Mouse (Mus musculus) MEL (cell line): Measurements from ENCODE around the gene Hoxa11. TPM values are rescaled to one million over a fixed set of nuclear protein-coding genes. Genes with fewer than 3 reads are reported as not detected.

Source experiments
- DNase-seq: peaks from one replicate; pipeline ENCODE4 v3.0.0; 2011; ENCODE audit warnings: low read depth, low spot score
- H3K27ac ChIP-seq: 2 replicates; pipeline ENCODE4 v1.5.1; 2012; ENCODE audit warnings: low read depth, mild to moderate bottlenecking, control low read depth, low read length, moderate library complexity; ENCODE audit not compliant: control insufficient read depth
- H3K27me3 ChIP-seq, 2 experiments: fragments of 150-350 bp in 1 of 2; sonication (generic) in 1 of 2; 2 replicates each; pipeline ENCODE4 v1.6.1; 2012; ENCODE audit warnings: low read length in 2 of 2, mild to moderate bottlenecking in 2 of 2, improper control_type of control experiment in 1 of 2, moderate library complexity in 1 of 2; ENCODE audit not compliant: insufficient read depth in 2 of 2, control insufficient read depth in 1 of 2
- H3K36me3 ChIP-seq, 2 experiments: 2 replicates each; pipeline ENCODE4 v1.6.1; 2012 to 2014; ENCODE audit warnings: low read length in 2 of 2, improper control_type of control experiment in 1 of 2, inconsistent platforms in 1 of 2, mild to moderate bottlenecking in 1 of 2; ENCODE audit not compliant: insufficient read depth in 2 of 2, control insufficient read depth in 1 of 2
- H3K4me1 ChIP-seq, 2 experiments: fragments of 150-350 bp in 1 of 2; sonication (generic) in 1 of 2; 2 replicates each; pipeline ENCODE4 v1.6.1; 2012; ENCODE audit warnings: low read length in 2 of 2, improper control_type of control experiment in 1 of 2, mild to moderate bottlenecking in 1 of 2; ENCODE audit not compliant: insufficient read depth in 2 of 2, control insufficient read depth in 1 of 2
- H3K4me3 ChIP-seq, 2 experiments: fragments of 150-350 bp in 1 of 2; sonication (generic) in 1 of 2; 2 replicates each; pipeline ENCODE4 v1.5.1; 2012; ENCODE audit warnings: low read depth in 2 of 2, low read length in 2 of 2, mild to moderate bottlenecking in 2 of 2, moderate library complexity in 2 of 2, control low read depth in 1 of 2, improper control_type of control experiment in 1 of 2; ENCODE audit not compliant: control insufficient read depth in 1 of 2, insufficient read depth in 1 of 2
- H3K79me2 ChIP-seq: 2 replicates; pipeline ENCODE4 v1.6.1; 2012; ENCODE audit warnings: mild to moderate bottlenecking, low read length, moderate library complexity; ENCODE audit not compliant: control insufficient read depth, poor library complexity, insufficient read depth
- H3K9ac ChIP-seq: 2 replicates; pipeline ENCODE4 v1.6.1; 2012; ENCODE audit warnings: low read depth, mild to moderate bottlenecking, control low read depth, low read length, moderate library complexity; ENCODE audit not compliant: control insufficient read depth, poor library complexity, severe bottlenecking
- H3K9me3 ChIP-seq: fragments of 150-350 bp; sonication (generic); replicated peaks from 2 replicates; pipeline ENCODE4 v1.6.1; 2012; ENCODE audit warnings: mild to moderate bottlenecking, low read length, improper control_type of control experiment, moderate library complexity; ENCODE audit not compliant: insufficient read depth
- CHD1 ChIP-seq: IDR thresholded peaks from 2 replicates; pipeline ENCODE4 v1.6.1; 2012; ENCODE audit warnings: low read depth, mild to moderate bottlenecking, inconsistent platforms, low read length, improper control_type of control experiment
- CHD2 ChIP-seq: IDR thresholded peaks from 2 replicates; pipeline ENCODE4 v1.6.1; 2011; ENCODE audit warnings: low read length, improper control_type of control experiment
- ETS1 ChIP-seq: IDR thresholded peaks from 2 replicates; pipeline ENCODE4 v1.6.1; 2012; ENCODE audit warnings: low read depth, mild to moderate bottlenecking, inconsistent platforms, low read length, improper control_type of control experiment, moderate library complexity
- MYB ChIP-seq: IDR thresholded peaks from 2 replicates; pipeline ENCODE4 v1.6.1; 2011; ENCODE audit warnings: mild to moderate bottlenecking, low read depth, low read length, improper control_type of control experiment
- NELFE ChIP-seq: IDR thresholded peaks from 2 replicates; pipeline ENCODE4 v1.6.1; 2011; ENCODE audit warnings: low read depth, low read length, improper control_type of control experiment
- POLR2A ChIP-seq, 2 experiments: IDR thresholded peaks; 2 replicates each; pipeline ENCODE4 v1.6.1; 2011 to 2012; ENCODE audit warnings: low read length in 2 of 2, mild to moderate bottlenecking in 2 of 2, control low read depth in 1 of 2, improper control_type of control experiment in 1 of 2, low read depth in 1 of 2, moderate library complexity in 1 of 2; ENCODE audit not compliant: control insufficient read depth in 1 of 2, insufficient read depth in 1 of 2, poor library complexity in 1 of 2
- POLR2AphosphoS2 ChIP-seq: IDR thresholded peaks from 2 replicates; pipeline ENCODE4 v1.6.1; 2011; ENCODE audit warnings: low read length, improper control_type of control experiment
- POLR2AphosphoS5 ChIP-seq: IDR thresholded peaks from 2 replicates; pipeline ENCODE4 v1.6.1; 2012; ENCODE audit warnings: low read depth, borderline replicate concordance, mild to moderate bottlenecking, inconsistent platforms, low read length, moderate library complexity, mixed read lengths
- RAD21 ChIP-seq: IDR thresholded peaks from 2 replicates; pipeline ENCODE4 v1.6.1; 2011; ENCODE audit warnings: mild to moderate bottlenecking, low read depth, low read length, improper control_type of control experiment
- RCOR1 ChIP-seq: IDR thresholded peaks from 2 replicates; pipeline ENCODE4 v1.6.1; 2012; ENCODE audit warnings: low read depth, mild to moderate bottlenecking, inconsistent platforms, low read length, improper control_type of control experiment
- SIN3A ChIP-seq: IDR thresholded peaks from 2 replicates; pipeline ENCODE4 v1.6.1; 2012; ENCODE audit warnings: low read length, improper control_type of control experiment, inconsistent platforms
- SMC3 ChIP-seq: IDR thresholded peaks from 2 replicates; pipeline ENCODE4 v1.6.1; 2011; ENCODE audit warnings: low read depth, low read length, improper control_type of control experiment
- TBP ChIP-seq: IDR thresholded peaks from 2 replicates; pipeline ENCODE4 v1.8.0; 2011; ENCODE audit warnings: low read depth, low read length, improper control_type of control experiment
- TCF12 ChIP-seq: IDR thresholded peaks from 2 replicates; pipeline ENCODE4 v1.6.1; 2014; ENCODE audit warnings: low read depth, mild to moderate bottlenecking, inconsistent platforms, low read length, improper control_type of control experiment, moderate library complexity
- USF2 ChIP-seq, 2 experiments: IDR thresholded peaks; 2 replicates each; pipeline ENCODE4 v1.6.1; 2011 to 2012; ENCODE audit warnings: improper control_type of control experiment in 2 of 2, low read length in 2 of 2, borderline replicate concordance in 1 of 2, inconsistent platforms in 1 of 2, low read depth in 1 of 2, mild to moderate bottlenecking in 1 of 2; ENCODE audit not compliant: insufficient read depth in 1 of 2
- ZC3H11A ChIP-seq: IDR thresholded peaks from 2 replicates; pipeline ENCODE4 v1.6.1; 2012; ENCODE audit warnings: low read depth, mild to moderate bottlenecking, inconsistent platforms, low read length, improper control_type of control experiment
- ZMIZ1 ChIP-seq: IDR thresholded peaks from 2 replicates; pipeline ENCODE4 v1.6.1; 2012; ENCODE audit warnings: low read depth, mild to moderate bottlenecking, inconsistent platforms, low read length, improper control_type of control experiment, moderate library complexity
- ZNF384 ChIP-seq: IDR thresholded peaks from 2 replicates; pipeline ENCODE4 v1.6.1; 2012; ENCODE audit warnings: low read depth, mild to moderate bottlenecking, inconsistent platforms, low read length, improper control_type of control experiment
- polyA plus RNA-seq, 2 experiments: library from polyadenylated mRNA; stranded (reverse) in 1 of 2; unstranded in 1 of 2; fragments of >175 nt in 1 of 2; fragments of >200 nt in 1 of 2; gene quantifications; 2 replicates each; pipeline versions ENCODE4 v1.2.1 to v1.2.4; 2012; ENCODE audit warnings: low replicate concordance in 2 of 2, low read depth in 1 of 2; ENCODE audit not compliant: insufficient read length in 2 of 2, insufficient read depth in 1 of 2, missing spikeins in 1 of 2
- total RNA-seq: library from RNA; depleted of rRNA; stranded (reverse); fragments of 300-350 nt; gene quantifications from 2 replicates; pipeline ENCODE4 v1.2.3, GENCODE M21; 2012

The Hoxa11 gene
- total and polyA plus RNA-seq, 3 experiments = not detected

- no peaks in the 10 kb centered on the region for H3K36me3 ChIP-seq
- H3K27me3 ChIP-seq = no peaks in the 10 kb centered on the region
- no peak for DNase-seq
- no peaks in the 10 kb centered on the region for H3K4me1 ChIP-seq
- H3K27ac ChIP-seq = no peak overlapping the region
- TF ChIP-seq POLR2AphosphoS5 = no peak
- TF ChIP-seq ZMIZ1 = no peak
- no peak for TF ChIP-seq CHD2
- no peak overlapping the region for H3K4me3 ChIP-seq
- H3K9ac ChIP-seq = no peak overlapping the region
- no peaks in the 10 kb centered on the region for H3K9me3 ChIP-seq
- no peaks in the 10 kb centered on the region for H3K79me2 ChIP-seq
Observed at GRCm38 (mm10) chr6:52206882-52207683, 38.5 kb downstream of the Hoxa11 start.

- Histone ChIP-seq H3K9ac (no peak overlapping the region), H3K9me3 (no peaks in the 10 kb centered on the region), H3K27me3 (no peaks in the 10 kb centered on the region)
Observed at GRCm38 (mm10) chr6:52205638-52206621, 39.7 kb downstream of the Hoxa11 start.

GRCm38 (mm10) chr6:52205221-52205620, 40.4 kb downstream of the Hoxa11 start:
- DNase-seq = no peak
- H3K79me2 ChIP-seq = no peaks in the 10 kb centered on the region
- H3K27ac ChIP-seq = no peak overlapping the region
- TF ChIP-seq USF2 (IDR thresholded peaks at IDR 0.05; ENCODE audit: borderline replicate concordance in 1 of 2, insufficient read depth in 1 of 2, low read depth in 1 of 2, low read length in 2 of 2) = no peak
- no peak for TF ChIP-seq MYB
- TF ChIP-seq RAD21 = no peak
- TF ChIP-seq, all 39 proteins: peak for 0
- Histone ChIP-seq H3K9me3 (no peaks in the 10 kb centered on the region), H3K9ac (no peak overlapping the region), H3K27me3 (no peaks in the 10 kb centered on the region), H3K36me3 (no peaks in the 10 kb centered on the region), H3K4me3 (no peak overlapping the region), H3K4me1 (no peaks in the 10 kb centered on the region)

More at GRCm38 (mm10) chr6:52205638-52206621, 39.7 kb downstream of the Hoxa11 start:
- DNase-seq = no peak
- Histone ChIP-seq H3K79me2 (no peaks in the 10 kb centered on the region), H3K36me3 (no peaks in the 10 kb centered on the region), H3K4me1 (no peaks in the 10 kb centered on the region), H3K27ac (no peak overlapping the region), H3K4me3 (no peak overlapping the region)
- TF ChIP-seq CHD1 = no peak
- TF ChIP-seq TCF12 = no peak
- no peak for TF ChIP-seq POLR2A (IDR thresholded peaks at IDR 0.05; ENCODE audit: control insufficient read depth in 1 of 2, insufficient read depth in 1 of 2, low read depth in 1 of 2, low read length in 2 of 2, poor library complexity in 1 of 2)
- TF ChIP-seq SMC3 = no peak
- TF ChIP-seq POLR2AphosphoS5 = no peak
- no peak for TF ChIP-seq ETS1
- no peak for TF ChIP-seq MYB
- TF ChIP-seq SIN3A = no peak
- no peak for TF ChIP-seq ZC3H11A
- TF ChIP-seq POLR2AphosphoS2 = no peak
- no peak for TF ChIP-seq ZNF384
- TF ChIP-seq RCOR1 = no peak
- TF ChIP-seq TBP = no peak
- no peak for TF ChIP-seq NELFE
